Mouse (Mus musculus) embryonic fibroblast, embryonic 13.5 days (primary cell): ENCODE results near the gene Il34. TPM values are rescaled to one million over a fixed set of nuclear protein-coding genes. Genes with fewer than 3 reads are reported as not detected.

Source experiments
- H3K27ac ChIP-seq: 2 replicates; pipeline ENCODE4 v1.5.1; 2012; ENCODE audit warnings: low read length, control low read depth, inconsistent platforms; ENCODE audit not compliant: insufficient read depth
- H3K4me1 ChIP-seq: 2 replicates; pipeline ENCODE4 v1.6.1; 2011; ENCODE audit warnings: low read length; ENCODE audit not compliant: control insufficient read depth, insufficient read depth
- H3K4me3 ChIP-seq: 2 replicates; pipeline ENCODE4 v1.5.1; 2011; ENCODE audit warnings: mild to moderate bottlenecking, control low read depth, low read length; ENCODE audit not compliant: insufficient read depth
- CTCF ChIP-seq: IDR thresholded peaks from 2 replicates; pipeline ENCODE4 v1.5.1; 2011; ENCODE audit warnings: mild to moderate bottlenecking, control low read depth, low read length, moderate library complexity, borderline replicate concordance; ENCODE audit not compliant: insufficient read depth
- POLR2A ChIP-seq: IDR thresholded peaks from 2 replicates; pipeline ENCODE4 v1.6.1; 2011; ENCODE audit warnings: low read depth, mild to moderate bottlenecking, control low read depth, low read length, moderate library complexity
- polyA plus RNA-seq: library from polyadenylated mRNA; stranded (reverse); fragments of >200 nt; gene quantifications from 2 replicates; pipeline ENCODE4 v1.2.4, GENCODE M21; 2011; ENCODE audit warnings: low read depth; ENCODE audit not compliant: missing spikeins, insufficient read length

Il34 gene
- polyA plus RNA-seq, 1 experiment = 2.7 TPM

GRCm38 (mm10) chr8:110725084-110725838 is 80.5 kb downstream of the Il34 start:
- Histone ChIP-seq H3K27ac (no peak overlapping the region), H3K4me3 (no peak overlapping the region), H3K4me1 (no peaks in the 10 kb centered on the region)
- no peak for TF ChIP-seq CTCF
- TF ChIP-seq POLR2A = no peak

GRCm38 (mm10) chr8:110724493-110724892 is 81.2 kb downstream of the Il34 start:
- Histone ChIP-seq H3K4me1 (no peaks in the 10 kb centered on the region), H3K27ac (no peak overlapping the region), H3K4me3 (no peak overlapping the region)
- TF ChIP-seq CTCF (no peak), POLR2A (no peak)

- peak overlapping the region; percentile 62 for H3K4me3 ChIP-seq
- no peak for TF ChIP-seq POLR2A
- TF ChIP-seq CTCF = no peak
- no peak overlapping the region for H3K27ac ChIP-seq
- H3K4me1 ChIP-seq = no peaks in the 10 kb centered on the region
Measured at GRCm38 (mm10) chr8:110722414-110723011, 83.2 kb downstream of the Il34 start.

- Histone ChIP-seq H3K4me3 (peak overlapping the region; percentile 62), H3K4me1 (no peaks in the 10 kb centered on the region), H3K27ac (0 out of 2 replicates have a peak overlapping the region, but pooled peaks have one; percentile 17)
- TF ChIP-seq POLR2A = no peak
- no peak for TF ChIP-seq CTCF
Measured at GRCm38 (mm10) chr8:110721606-110722413, 83.9 kb downstream of the Il34 start.

GRCm38 (mm10) chr8:110720685-110721598 is 84.8 kb downstream of the Il34 start, which contains the start of gene Mtss1l:
Gene Mtss1l (plus strand): TSS chr8:110721476.
- H3K4me1 ChIP-seq = peaks cover 5% of the 10 kb centered on the region; the same call in 1 of the 2 replicates
- peak within 1 kb of the TSS; percentile 22; the same call in 1 of the 2 replicates for H3K27ac ChIP-seq
- TF ChIP-seq CTCF = no peak
- peak; percentile 28; the same call in 1 of the 2 replicates for TF ChIP-seq POLR2A
- H3K4me3 ChIP-seq = peak within 1 kb of the TSS; percentile 62

GRCm38 (mm10) chr8:110719898-110720653 is 85.6 kb downstream of the Il34 start:
- TF ChIP-seq POLR2A (no peak), CTCF (no peak)
- Histone ChIP-seq H3K4me3 (no peak overlapping the region), H3K4me1 (peaks cover 5% of the 10 kb centered on the region; the same call in 1 of the 2 replicates), H3K27ac (no peak overlapping the region)

- H3K27ac ChIP-seq = no peak overlapping the region; the same call in 1 of the 2 replicates
- no peak overlapping the region for H3K4me3 ChIP-seq
- H3K4me1 ChIP-seq = peaks cover 5% of the 10 kb centered on the region; the same call in 1 of the 2 replicates
- TF ChIP-seq POLR2A (no peak), CTCF (no peak)
Measured at GRCm38 (mm10) chr8:110718969-110719670, 86.6 kb downstream of the Il34 start.

- no peak overlapping the region for H3K4me3 ChIP-seq
- no peak overlapping the region; the same call in 1 of the 2 replicates for H3K27ac ChIP-seq
- H3K4me1 ChIP-seq = peaks cover 5% of the 10 kb centered on the region; the same call in 1 of the 2 replicates
- TF ChIP-seq CTCF (no peak), POLR2A (0 out of 2 replicates have a peak, but pooled peaks have one; percentile 16)
Measured at GRCm38 (mm10) chr8:110718209-110718968, 87.3 kb downstream of the Il34 start.
